Mouse (Mus musculus): ENCODE measurements around the gene Spats1.
A peak's percentile ranks its signal among the peaks of the same experiment; 100 is the strongest.

DNA sequence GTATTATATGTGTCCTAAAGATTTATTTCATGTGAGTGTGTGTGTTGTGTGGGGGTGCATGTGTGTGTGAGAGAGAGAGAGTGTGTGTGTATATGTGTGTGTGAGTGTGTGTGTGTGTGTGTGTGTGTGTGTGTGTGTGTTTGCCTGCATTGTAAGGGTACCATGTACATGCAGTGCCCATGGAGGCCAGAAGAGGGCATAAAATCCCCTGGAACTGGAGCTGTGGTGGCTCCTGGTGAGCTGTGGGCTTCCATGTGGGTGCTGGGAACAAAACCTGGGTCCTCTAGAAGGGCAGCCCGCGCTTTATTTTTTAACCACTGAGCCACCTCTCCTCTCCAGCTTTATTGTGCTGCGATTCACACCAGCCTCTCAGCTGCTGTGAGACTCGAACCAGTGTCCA is 12.7 kb downstream of the Spats1 start:
- TF ChIP-seq CTCF (IDR thresholded peaks at IDR 0.05; ENCODE audit: low read depth, low read length) (peak; percentile 43), EP300 (IDR thresholded peaks at IDR 0.05; ENCODE audit: insufficient read depth, low read depth, low read length) (no peak)

Data from ES-Bruce4 (cell line).